Mouse (Mus musculus): Measurements from ENCODE around the gene Pet117.

DNA sequence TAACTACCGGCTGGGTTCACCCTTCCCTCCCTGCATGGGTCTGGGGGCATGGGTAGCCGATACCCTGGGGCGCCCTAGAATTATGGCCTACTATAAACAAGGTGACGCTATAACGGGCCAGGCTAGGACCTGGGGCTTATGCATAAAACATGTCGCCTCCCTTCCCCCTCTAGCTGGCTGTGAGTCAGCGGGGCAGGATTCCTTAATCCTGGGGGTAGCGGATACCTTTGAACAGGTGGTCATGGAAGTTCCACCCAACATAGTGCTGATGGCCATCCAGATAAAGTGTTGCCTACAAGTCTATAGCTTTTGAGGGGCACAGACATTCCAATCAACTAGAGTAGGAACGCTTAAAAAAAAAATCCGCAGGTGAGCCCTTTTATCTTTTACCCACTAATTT, 38.9 kb upstream of the Pet117 start:
- TF ChIP-seq CTCF (IDR thresholded peaks at IDR 0.05; ENCODE audit: control insufficient read depth, insufficient read depth, insufficient replicate concordance, low read depth, low read length): no peak
- TF ChIP-seq POLR2A (IDR thresholded peaks at IDR 0.05; ENCODE audit: control insufficient read depth, low read depth, low read length): no peak
